Mouse (Mus musculus) stomach, embryonic 15.5 days (tissue): ENCODE data around the gene Gpi1. TPM values are rescaled to one million over a fixed set of nuclear protein-coding genes. Genes with fewer than 3 reads are reported as not detected.

Source experiments
- ATAC-seq: fragments of 200-750 bp; cut with Nextera tagmentation; 2 replicates; pipeline ENCODE4 v1.8.0; 2017; ENCODE audit warnings: low read depth, moderate number of reproducible peaks, moderate TSS enrichment; ENCODE audit not compliant: insufficient read depth, low FRiP score
- H3K27ac ChIP-seq: fragments of 300-500 bp; sonication (generic); 2 replicates; pipeline ENCODE4 v1.5.1; 2015; ENCODE audit warnings: mild to moderate bottlenecking, inconsistent platforms
- H3K27me3 ChIP-seq: fragments of 300-500 bp; sonication (generic); replicated peaks from 2 replicates; pipeline ENCODE4 v1.6.1; 2015; ENCODE audit warnings: inconsistent platforms
- H3K36me3 ChIP-seq: fragments of 300-500 bp; sonication (generic); 2 replicates; pipeline ENCODE4 v1.6.1; 2015; ENCODE audit warnings: inconsistent platforms
- H3K4me1 ChIP-seq: fragments of 300-500 bp; sonication (generic); 2 replicates; pipeline ENCODE4 v1.6.1; 2015; ENCODE audit warnings: inconsistent platforms
- H3K4me2 ChIP-seq: fragments of 300-500 bp; sonication (generic); 2 replicates; pipeline ENCODE4 v1.6.1; 2015; ENCODE audit warnings: mild to moderate bottlenecking, inconsistent platforms
- H3K4me3 ChIP-seq: fragments of 300-500 bp; sonication (generic); replicated peaks from 2 replicates; pipeline ENCODE4 v1.5.1; 2015; ENCODE audit warnings: inconsistent platforms
- H3K9ac ChIP-seq: fragments of 300-500 bp; sonication (generic); 2 replicates; pipeline ENCODE4 v1.6.1; 2015; ENCODE audit warnings: inconsistent platforms
- H3K9me3 ChIP-seq: fragments of 300-500 bp; sonication (generic); 2 replicates; pipeline ENCODE4 v1.6.1; 2016; ENCODE audit warnings: inconsistent platforms
- WGBS: fragments of 180-500 bp; shearing (Covaris S2); methylation state at CpG from one replicate; pipeline ENCODE4 v1.1.7; 2015; 5-methylcytosine and 5-hydroxymethylcytosine counted together
- polyA plus RNA-seq: library from polyadenylated mRNA; unstranded; fragments of >200 nt; fragmentation: Nextera tagmentation; extraction: Ambion mirVana; gene quantifications from 2 replicates; pipeline ENCODE4 v1.2.1, GENCODE M21; 2015

The Gpi1 gene
- polyA plus RNA-seq, 1 experiment from 2014 or later, result 288 TPM

- H3K4me2 ChIP-seq, result peak overlapping the region; percentile 69
- peak overlapping the region; percentile 98 for H3K9ac ChIP-seq
- H3K4me1 ChIP-seq, result peaks cover 9% of the 10 kb centered on the region
- peak overlapping the region; percentile 91 for H3K27ac ChIP-seq
- H3K27me3 ChIP-seq, result no peaks in the 10 kb centered on the region
- 9% methylated on average over 30 of the region's 30 CpGs for WGBS
- peak overlapping the region; percentile 94 for H3K4me3 ChIP-seq
- no peaks in the 10 kb centered on the region for H3K9me3 ChIP-seq
- H3K36me3 ChIP-seq, result 0 out of 2 replicates have a peak, but pooled peaks cover 3% of the 10 kb centered on the region
- ATAC-seq, result peak; percentile 96
Observed at GRCm38 (mm10) chr7:34168470-34169251, 61.5 kb downstream of the Gpi1 start.

DNA sequence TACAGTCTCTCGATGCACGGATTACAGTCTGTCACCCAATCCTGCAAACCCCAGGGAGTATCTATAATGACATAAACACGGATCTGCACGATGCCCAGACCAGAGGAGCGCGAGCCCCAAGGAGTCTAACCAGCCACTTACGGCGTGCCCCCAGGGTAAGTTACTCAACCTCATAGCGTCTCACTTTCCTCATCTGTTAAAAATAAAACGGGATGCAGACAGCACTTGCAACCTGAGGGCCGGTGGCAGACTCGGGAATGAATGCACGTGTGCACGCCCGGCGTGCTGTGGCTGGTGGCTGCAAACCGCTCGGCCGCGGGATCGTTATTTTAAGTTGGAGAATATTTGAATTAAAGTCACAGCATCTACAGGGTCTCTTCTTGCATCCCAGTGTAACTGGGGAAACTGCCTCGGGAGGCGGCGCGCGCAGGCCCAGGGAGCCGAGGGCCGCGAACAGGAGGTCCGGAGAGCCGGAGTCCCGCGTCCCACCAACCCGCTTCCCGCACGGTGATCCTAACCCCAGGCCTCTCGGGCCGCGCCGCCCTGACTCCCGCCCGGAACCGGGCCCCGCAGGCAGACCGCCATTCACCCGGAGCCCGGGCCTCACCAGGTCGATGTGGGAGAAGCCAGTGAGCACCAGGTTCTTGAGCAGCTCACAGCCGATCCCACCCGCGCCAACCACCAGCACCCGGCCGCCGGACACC lies 62.2 kb downstream of the Gpi1 start:
- H3K27ac ChIP-seq, result peak overlapping the region; percentile 91
- peaks cover 9% of the 10 kb centered on the region for H3K4me1 ChIP-seq
- WGBS, result under 1% methylated on average over 52 of the region's 54 CpGs
- no peaks in the 10 kb centered on the region for H3K27me3 ChIP-seq
- H3K36me3 ChIP-seq, result peaks cover 9% of the 10 kb centered on the region
- ATAC-seq, result peak; percentile 71
- no peaks in the 10 kb centered on the region for H3K9me3 ChIP-seq
- peak overlapping the region; percentile 94 for H3K4me3 ChIP-seq
- peak overlapping the region; percentile 98 for H3K9ac ChIP-seq
- peak overlapping the region; percentile 69 for H3K4me2 ChIP-seq

DNA sequence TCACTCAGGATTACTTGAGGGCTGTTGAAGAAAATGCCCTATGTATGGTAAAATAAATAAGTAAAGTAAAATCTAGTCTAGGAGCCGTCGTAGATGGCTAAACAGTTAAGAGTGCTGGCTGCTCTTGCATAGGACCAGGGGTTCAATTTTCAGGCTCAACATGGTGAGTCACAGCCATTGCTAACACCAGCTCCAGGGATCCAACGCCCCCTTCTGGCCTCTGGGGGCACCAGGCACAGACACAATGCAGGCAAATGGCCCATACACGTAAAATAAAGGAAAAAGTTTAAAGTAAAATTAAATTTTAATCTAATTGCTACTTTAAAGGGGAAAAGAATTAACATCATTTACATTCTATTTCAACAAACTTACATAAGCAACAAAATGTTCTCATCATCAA lies 63.3 kb downstream of the Gpi1 start:
- Histone ChIP-seq H3K4me2 (peak overlapping the region; percentile 36; the same call in 1 of the 2 replicates), H3K4me1 (peaks cover 9% of the 10 kb centered on the region), H3K36me3 (peaks cover 18% of the 10 kb centered on the region), H3K9me3 (no peaks in the 10 kb centered on the region), H3K9ac (no peak overlapping the region), H3K27ac (no peak overlapping the region), H3K27me3 (no peaks in the 10 kb centered on the region), H3K4me3 (no peak overlapping the region; the same call in 1 of the 2 replicates)
- WGBS, result 51% methylated on average over 4 of the region's 4 CpGs
- no peak for ATAC-seq

GRCm38 (mm10) chr7:34165999-34166398 lies 64.1 kb downstream of the Gpi1 start:
- H3K27ac ChIP-seq, result no peak overlapping the region
- ATAC-seq, result no peak
- H3K4me1 ChIP-seq, result peaks cover 9% of the 10 kb centered on the region
- H3K27me3 ChIP-seq, result no peaks in the 10 kb centered on the region
- H3K4me2 ChIP-seq, result no peak overlapping the region
- no peaks in the 10 kb centered on the region for H3K9me3 ChIP-seq
- 77% methylated on average over 3 of the region's 3 CpGs for WGBS
- H3K36me3 ChIP-seq, result peaks cover 27% of the 10 kb centered on the region
- H3K4me3 ChIP-seq, result no peak overlapping the region
- no peak overlapping the region for H3K9ac ChIP-seq

- Histone ChIP-seq H3K9ac (no peak overlapping the region), H3K4me2 (no peak overlapping the region), H3K9me3 (no peaks in the 10 kb centered on the region), H3K27ac (no peak overlapping the region), H3K27me3 (no peaks in the 10 kb centered on the region), H3K36me3 (peaks cover 38% of the 10 kb centered on the region), H3K4me3 (no peak overlapping the region), H3K4me1 (peaks cover 9% of the 10 kb centered on the region)
- WGBS, result 87% methylated on average over 7 of the region's 7 CpGs
- ATAC-seq, result no peak
Observed at GRCm38 (mm10) chr7:34164671-34165070, 65.5 kb downstream of the Gpi1 start.

DNA sequence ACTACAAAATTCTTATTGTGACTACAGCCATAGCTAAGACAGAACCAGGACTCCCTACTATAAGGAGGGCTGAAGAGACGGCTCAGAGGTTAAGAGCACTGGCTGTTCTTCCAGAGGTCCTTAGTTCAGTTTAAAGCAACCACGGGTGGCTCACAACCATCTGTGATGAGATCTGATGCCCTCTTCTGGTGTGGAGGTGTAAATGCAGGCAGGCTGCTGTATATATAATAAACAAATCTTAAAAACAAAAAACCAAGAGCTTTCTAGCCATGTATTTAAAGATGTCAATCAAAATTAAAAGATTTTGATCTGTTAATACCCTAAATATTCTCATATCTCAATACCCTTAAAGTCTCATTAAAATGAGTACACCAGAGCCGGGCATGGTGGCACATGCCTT lies 71.0 kb downstream of the Gpi1 start:
- no peak overlapping the region for H3K9ac ChIP-seq
- no peaks in the 10 kb centered on the region for H3K4me1 ChIP-seq
- no peak overlapping the region for H3K27ac ChIP-seq
- 88% methylated on average over 3 of the region's 3 CpGs for whole genome bisulfite sequencing
- no peak overlapping the region for H3K4me2 ChIP-seq
- H3K9me3 ChIP-seq, result no peaks in the 10 kb centered on the region
- no peaks in the 10 kb centered on the region for H3K27me3 ChIP-seq
- no peak for ATAC-seq
- H3K4me3 ChIP-seq, result no peak overlapping the region
- H3K36me3 ChIP-seq, result peaks cover 82% of the 10 kb centered on the region

DNA sequence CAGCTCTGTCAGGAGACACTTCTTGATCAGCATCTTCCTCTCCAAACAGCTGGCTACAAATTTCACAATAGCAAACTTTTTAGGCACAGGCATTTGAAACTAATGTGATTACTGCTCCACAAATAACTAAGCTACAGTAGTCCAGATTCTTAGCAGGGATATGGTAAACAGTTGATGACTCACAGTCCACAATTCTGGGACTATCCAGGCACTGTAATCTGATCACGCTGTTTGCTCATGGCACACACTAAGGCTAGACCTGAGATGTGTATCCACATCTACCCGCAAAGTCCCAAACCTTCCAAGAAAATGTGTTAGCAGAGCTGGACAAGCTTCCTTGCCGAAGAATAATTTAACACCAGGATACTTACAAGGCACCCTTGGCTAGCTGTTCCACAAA lies 72.1 kb downstream of the Gpi1 start:
- no peak; the same call in 1 of the 2 replicates for ATAC-seq
- H3K27ac ChIP-seq, result no peak overlapping the region
- no peaks in the 10 kb centered on the region for H3K27me3 ChIP-seq
- WGBS, result 93% methylated on average over 3 of the region's 3 CpGs
- no peaks in the 10 kb centered on the region for H3K9me3 ChIP-seq
- H3K4me2 ChIP-seq, result no peak overlapping the region
- no peaks in the 10 kb centered on the region for H3K4me1 ChIP-seq
- H3K36me3 ChIP-seq, result peaks cover 83% of the 10 kb centered on the region
- H3K9ac ChIP-seq, result no peak overlapping the region
- H3K4me3 ChIP-seq, result no peak overlapping the region

Other genes starting within 250 kb of the Gpi1 start
- not detected in 2 replicates for gene Scgb2b27, start 216.4 kb downstream of the Gpi1 start, polyA plus RNA-seq
- gene Scgb1b27, start 208.9 kb downstream of the Gpi1 start, polyA plus RNA-seq, result not detected in 2 replicates
- not detected in 2 replicates for gene Scgb1b30, start 134.9 kb downstream of the Gpi1 start, polyA plus RNA-seq
- 6.8 and 7.2 TPM in 2 replicates for gene Wtip, start 97.1 kb downstream of the Gpi1 start, polyA plus RNA-seq
- 175 and 181 TPM in 2 replicates for gene Uba2, start 60.7 kb downstream of the Gpi1 start, polyA plus RNA-seq
- gene Pdcd2l, start 33.7 kb downstream of the Gpi1 start, polyA plus RNA-seq, result 54.4 and 65.0 TPM in 2 replicates
- not detected in 2 replicates for gene Gm6096, start 20.7 kb upstream of the Gpi1 start, polyA plus RNA-seq
- 27.9 and 28.2 TPM in 2 replicates for gene 4931406P16Rik, start 83.2 kb upstream of the Gpi1 start, polyA plus RNA-seq
- gene Lsm14a, start 163.0 kb upstream of the Gpi1 start, polyA plus RNA-seq, result 80.5 and 84.0 TPM in 2 replicates